Mouse (Mus musculus) neural tube, embryonic 11.5 days (tissue): ENCODE data around the gene Abcg1. TPM values are rescaled to one million over a fixed set of nuclear protein-coding genes. Genes with fewer than 3 reads are reported as not detected.

Source experiments
- ATAC-seq: fragments of 200-750 bp; cut with Nextera tagmentation; 2 replicates; pipeline ENCODE4 v1.8.0; 2017; ENCODE audit warnings: moderate number of reproducible peaks, mild to moderate bottlenecking, moderate TSS enrichment, moderate library complexity; ENCODE audit not compliant: insufficient read depth, low FRiP score, low TSS enrichment
- DNase-seq: peaks from one replicate; pipeline ENCODE4 v3.0.0-alpha.2; 2015; ENCODE audit warnings: low spot score
- H3K27ac ChIP-seq: fragments of 300-500 bp; sonication (generic); 2 replicates; pipeline ENCODE4 v1.5.1; 2014; ENCODE audit warnings: low read depth, mild to moderate bottlenecking, low read length
- H3K27me3 ChIP-seq: fragments of 300-500 bp; sonication (generic); 2 replicates; pipeline ENCODE4 v1.6.1; 2014; ENCODE audit warnings: mild to moderate bottlenecking, low read length, mixed read lengths; ENCODE audit not compliant: control insufficient read depth, insufficient read depth
- H3K36me3 ChIP-seq: fragments of 300-500 bp; sonication (generic); 2 replicates; pipeline ENCODE4 v1.6.1; 2014; ENCODE audit warnings: mild to moderate bottlenecking, low read length, moderate library complexity, mixed read lengths; ENCODE audit not compliant: control insufficient read depth, insufficient read depth
- H3K4me1 ChIP-seq: fragments of 300-500 bp; sonication (generic); 2 replicates; pipeline ENCODE4 v1.6.1; 2014; ENCODE audit warnings: low read length, mixed read lengths; ENCODE audit not compliant: control insufficient read depth, insufficient read depth
- H3K4me2 ChIP-seq: fragments of 300-500 bp; sonication (generic); 2 replicates; pipeline ENCODE4 v1.6.1; 2014; ENCODE audit warnings: low read depth, mild to moderate bottlenecking, moderate library complexity
- H3K4me3 ChIP-seq: fragments of 300-500 bp; sonication (generic); 2 replicates; pipeline ENCODE4 v1.5.1; 2014; ENCODE audit warnings: low read depth, low read length
- H3K9ac ChIP-seq: fragments of 300-500 bp; sonication (generic); 2 replicates; pipeline ENCODE4 v1.6.1; 2014; ENCODE audit warnings: mild to moderate bottlenecking, low read length
- H3K9me3 ChIP-seq: fragments of 300-500 bp; sonication (generic); 2 replicates; pipeline ENCODE4 v1.6.1; 2016; ENCODE audit warnings: low read length; ENCODE audit not compliant: control insufficient read depth
- WGBS: fragments of 180-500 bp; shearing (Covaris S2); extraction: QIAGEN DNeasy Blood & Tissue Kit; methylation state at CpG from one replicate; pipeline ENCODE4 v1.1.7; 2014; 5-methylcytosine and 5-hydroxymethylcytosine counted together
- polyA plus RNA-seq: library from polyadenylated mRNA; unstranded; fragments of >200 nt; fragmentation: Nextera tagmentation; extraction: Ambion mirVana; gene quantifications from 2 replicates; pipeline ENCODE4 v1.2.1, GENCODE M21; 2014

Gene Abcg1
- polyA plus RNA-seq, 1 experiment from 2014 or later: 9.7 TPM

DNA sequence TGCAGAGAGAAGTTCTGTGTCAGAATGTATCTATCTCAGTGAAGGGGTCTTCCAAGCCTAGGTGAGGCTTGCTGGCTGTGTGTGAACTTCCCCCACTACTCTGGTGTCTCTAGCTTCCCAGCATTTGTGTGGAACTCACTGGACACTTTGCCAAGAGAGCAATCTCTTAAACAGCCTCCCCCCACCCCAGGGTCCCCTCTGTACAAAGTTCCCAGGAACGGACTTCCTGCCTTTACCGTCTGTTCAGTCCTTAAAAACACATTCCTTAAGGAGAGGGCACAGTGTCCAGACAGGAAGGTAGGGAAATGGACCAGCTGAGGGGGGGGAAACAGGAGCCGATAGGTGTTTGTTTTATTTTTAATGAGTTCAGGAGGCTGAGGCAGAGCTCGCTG lies 2.7 kb downstream of the Abcg1 start:
- Histone ChIP-seq H3K4me3 (no peak overlapping the region), H3K4me1 (peaks cover 10% of the 10 kb centered on the region; the same call in 1 of the 2 replicates), H3K4me2 (no peak overlapping the region), H3K9ac (no peak overlapping the region), H3K9me3 (no peaks in the 10 kb centered on the region), H3K27ac (no peak overlapping the region), H3K27me3 (peaks cover 21% of the 10 kb centered on the region), H3K36me3 (no peaks in the 10 kb centered on the region)
- ATAC-seq (no peak), DNase-seq (no peak)
- WGBS: 67% methylated on average over 4 of the region's 4 CpGs

DNA sequence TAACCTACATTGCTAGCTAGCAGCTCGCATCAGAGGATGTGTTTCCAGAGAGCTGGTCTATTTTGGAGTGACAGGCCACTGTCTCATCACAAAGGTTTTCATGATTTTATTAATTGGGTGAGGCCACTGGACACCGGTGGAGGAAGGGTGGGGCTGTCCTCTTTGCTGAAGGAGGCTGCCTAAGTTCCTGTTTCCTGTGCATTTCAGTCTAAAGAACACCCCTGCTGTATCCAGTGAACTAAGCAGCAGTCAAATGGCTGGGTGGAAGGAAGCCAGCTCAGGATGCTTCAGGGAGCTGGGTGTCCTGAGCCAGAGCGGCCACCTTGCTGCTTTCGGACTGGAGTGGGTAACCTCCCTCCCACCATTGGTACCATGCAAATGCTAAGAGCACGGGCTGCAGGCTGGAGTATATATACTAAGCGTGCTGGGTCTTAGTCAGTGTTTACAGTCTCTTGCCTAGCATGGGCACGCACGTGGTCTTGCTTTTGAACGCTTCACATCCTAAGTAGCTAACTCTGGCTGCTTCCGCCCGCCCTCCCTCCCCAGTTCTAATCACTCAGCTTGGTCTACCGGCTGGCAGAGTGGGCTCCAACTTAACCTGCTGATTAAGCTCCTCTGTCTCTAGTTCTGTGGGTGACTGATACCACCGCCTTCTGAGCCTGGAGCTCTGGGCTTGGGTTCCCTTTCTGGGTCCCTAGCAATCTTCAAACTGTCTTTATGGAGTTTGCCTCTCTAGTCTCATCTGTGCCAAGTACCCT lies 3.3 kb downstream of the Abcg1 start:
- Histone ChIP-seq H3K9ac (no peak overlapping the region), H3K27me3 (peaks cover 21% of the 10 kb centered on the region), H3K9me3 (no peaks in the 10 kb centered on the region), H3K4me2 (no peak overlapping the region), H3K27ac (no peak overlapping the region), H3K4me1 (peaks cover 10% of the 10 kb centered on the region; the same call in 1 of the 2 replicates), H3K4me3 (no peak overlapping the region), H3K36me3 (no peaks in the 10 kb centered on the region)
- ATAC-seq: no peak
- DNase-seq: no peak
- WGBS: 68% methylated on average over 13 of the region's 13 CpGs

DNA sequence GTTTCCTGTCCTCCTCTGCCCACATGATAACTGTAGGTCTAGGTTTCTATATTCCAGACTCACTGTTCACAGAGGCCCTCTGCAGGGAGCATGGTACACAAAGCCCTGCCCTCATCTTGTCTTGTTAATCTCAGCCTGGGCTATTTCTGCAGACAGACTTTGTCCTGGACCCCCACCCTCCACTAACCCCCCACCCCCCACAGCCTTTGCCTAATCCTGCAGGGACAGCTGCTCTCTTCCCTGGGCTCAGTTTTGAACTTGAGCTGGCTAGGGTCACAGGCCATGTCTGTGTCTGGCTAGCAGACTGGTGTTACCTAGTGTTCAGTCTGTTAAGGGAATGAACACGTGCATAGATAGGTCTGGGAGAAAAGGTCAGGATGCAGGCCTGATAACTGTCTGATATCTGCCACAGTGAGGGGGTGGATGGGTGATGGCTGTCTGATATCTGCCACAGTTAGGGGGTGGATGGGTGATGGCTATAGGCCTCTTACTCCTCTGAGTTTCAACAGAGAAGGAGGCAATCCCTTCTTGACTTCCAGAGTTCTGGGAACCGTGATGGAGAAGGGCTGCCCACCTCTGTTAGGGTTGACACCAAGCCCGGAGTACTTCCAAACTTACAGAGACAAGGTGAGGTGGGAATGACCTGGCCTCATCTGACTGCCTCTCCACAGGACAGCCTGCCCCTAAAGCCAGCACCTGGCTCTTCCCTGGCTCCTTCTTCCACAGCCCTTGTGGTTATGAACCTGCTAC lies 4.0 kb downstream of the Abcg1 start:
- Histone ChIP-seq H3K4me2 (no peak overlapping the region), H3K4me3 (no peak overlapping the region), H3K27ac (no peak overlapping the region), H3K27me3 (peaks cover 21% of the 10 kb centered on the region), H3K36me3 (no peaks in the 10 kb centered on the region), H3K9me3 (no peaks in the 10 kb centered on the region), H3K4me1 (peaks cover 10% of the 10 kb centered on the region; the same call in 1 of the 2 replicates), H3K9ac (no peak overlapping the region)
- ATAC-seq (no peak), DNase-seq (no peak)
- WGBS: 76% methylated on average over 3 of the region's 3 CpGs

DNA sequence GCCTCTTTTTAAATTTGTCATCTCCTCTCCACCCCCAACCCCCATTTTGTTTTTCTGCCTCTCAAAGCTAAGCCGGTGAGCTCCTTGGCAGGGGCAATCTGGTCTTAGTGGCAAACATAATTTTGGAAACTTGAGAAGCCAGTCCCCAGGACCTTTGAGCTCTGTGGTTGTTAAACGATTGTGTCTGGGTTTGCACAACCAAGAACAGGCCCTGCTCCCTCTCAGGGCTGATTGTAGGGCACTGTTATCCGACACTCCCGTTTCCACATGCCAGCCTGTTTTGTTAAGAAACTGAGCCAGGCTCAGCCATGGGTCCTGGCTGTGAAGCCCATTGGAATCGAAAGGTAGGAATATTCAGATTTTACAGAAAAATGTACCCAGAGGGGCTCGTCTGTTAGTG lies 8.6 kb downstream of the Abcg1 start:
- no peak overlapping the region for H3K9ac ChIP-seq
- H3K36me3 ChIP-seq: no peaks in the 10 kb centered on the region
- DNase-seq (no peak), ATAC-seq (no peak)
- no peak overlapping the region for H3K27ac ChIP-seq
- no peak overlapping the region for H3K4me2 ChIP-seq
- 0 out of 2 replicates have a peak, but pooled peaks cover 3% of the 10 kb centered on the region for H3K4me1 ChIP-seq
- H3K27me3 ChIP-seq: no peaks in the 10 kb centered on the region
- 64% methylated on average over 6 of the region's 6 CpGs for WGBS
- no peaks in the 10 kb centered on the region for H3K9me3 ChIP-seq
- H3K4me3 ChIP-seq: no peak overlapping the region

DNA sequence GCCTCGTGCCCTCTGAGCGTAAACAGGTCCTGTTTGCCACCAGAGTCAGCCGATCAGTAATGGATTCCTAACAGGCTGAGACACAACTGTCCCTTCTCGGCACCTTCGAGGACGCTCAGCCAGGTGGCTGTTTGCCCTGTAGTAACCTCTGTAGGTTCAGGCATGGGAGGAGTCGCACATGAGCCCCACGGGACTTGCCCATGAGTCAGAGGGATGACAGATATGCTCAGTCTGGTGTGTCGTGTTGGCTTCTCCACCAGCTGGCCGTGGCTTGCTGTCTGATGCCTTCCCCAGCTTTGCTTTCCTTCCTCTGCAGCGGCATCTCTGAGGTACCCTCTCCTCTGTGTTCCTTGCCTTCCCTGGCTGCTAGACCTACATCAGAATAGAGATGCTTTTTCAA lies 9.6 kb downstream of the Abcg1 start:
- Histone ChIP-seq H3K4me2 (no peak overlapping the region), H3K27ac (no peak overlapping the region), H3K4me3 (no peak overlapping the region), H3K36me3 (no peaks in the 10 kb centered on the region), H3K9ac (no peak overlapping the region), H3K27me3 (no peaks in the 10 kb centered on the region), H3K4me1 (peaks cover 7% of the 10 kb centered on the region; the same call in 1 of the 2 replicates), H3K9me3 (no peaks in the 10 kb centered on the region)
- ATAC-seq (no peak), DNase-seq (no peak)
- WGBS: 68% methylated on average over 11 of the region's 11 CpGs

DNA sequence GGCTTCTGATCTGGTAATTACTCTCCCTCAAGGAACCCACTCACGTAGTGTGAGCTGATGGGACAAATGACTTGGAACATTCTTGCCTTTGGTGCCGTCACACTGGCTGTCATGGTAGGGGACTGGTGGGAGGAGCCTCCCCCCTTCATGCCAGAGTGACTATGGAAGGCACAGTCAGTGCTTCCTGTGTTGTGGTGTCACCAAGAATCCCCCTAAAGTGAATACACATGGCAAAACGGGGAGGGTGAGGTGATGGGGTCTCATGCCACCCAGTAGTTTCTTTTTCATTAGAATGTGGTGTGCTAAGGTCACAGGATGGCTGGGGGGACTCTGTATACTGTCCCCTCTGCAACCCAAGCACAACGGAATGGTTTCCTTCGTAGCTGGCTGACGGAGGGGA lies 11.6 kb downstream of the Abcg1 start:
- DNase-seq (no peak), ATAC-seq (no peak)
- 75% methylated on average over 6 of the region's 6 CpGs for WGBS
- Histone ChIP-seq H3K4me3 (no peak overlapping the region), H3K27me3 (no peaks in the 10 kb centered on the region), H3K9ac (no peak overlapping the region), H3K36me3 (no peaks in the 10 kb centered on the region), H3K27ac (no peak overlapping the region), H3K9me3 (no peaks in the 10 kb centered on the region), H3K4me2 (no peak overlapping the region), H3K4me1 (peaks cover 25% of the 10 kb centered on the region)

DNA sequence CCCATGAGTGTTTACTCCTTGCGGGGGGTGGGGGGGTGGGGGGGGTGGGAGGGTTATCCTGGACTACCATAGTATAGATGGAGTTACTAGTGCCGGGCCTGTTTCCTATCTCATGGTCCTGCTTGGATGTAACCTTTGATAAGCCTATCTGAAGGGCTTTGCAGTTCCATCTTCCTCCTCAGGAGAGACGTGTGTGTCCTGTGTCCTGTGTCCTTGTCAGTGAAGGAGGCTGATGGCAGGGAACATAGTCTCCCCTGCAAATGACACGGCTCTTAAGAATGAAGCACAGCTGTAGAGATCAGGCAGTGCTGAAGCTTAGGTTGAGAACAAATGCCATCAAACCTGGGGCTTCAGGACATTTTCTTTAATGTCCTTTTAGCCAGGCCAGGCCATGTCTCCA lies 12.4 kb downstream of the Abcg1 start:
- H3K4me1 ChIP-seq: peaks cover 27% of the 10 kb centered on the region
- no peak overlapping the region for H3K9ac ChIP-seq
- H3K4me3 ChIP-seq: no peak overlapping the region
- H3K27me3 ChIP-seq: no peaks in the 10 kb centered on the region
- H3K36me3 ChIP-seq: no peaks in the 10 kb centered on the region
- no peak for ATAC-seq
- 79% methylated on average over 4 of the region's 4 CpGs for WGBS
- no peak overlapping the region for H3K4me2 ChIP-seq
- DNase-seq: no peak
- no peaks in the 10 kb centered on the region for H3K9me3 ChIP-seq
- no peak overlapping the region for H3K27ac ChIP-seq

DNA sequence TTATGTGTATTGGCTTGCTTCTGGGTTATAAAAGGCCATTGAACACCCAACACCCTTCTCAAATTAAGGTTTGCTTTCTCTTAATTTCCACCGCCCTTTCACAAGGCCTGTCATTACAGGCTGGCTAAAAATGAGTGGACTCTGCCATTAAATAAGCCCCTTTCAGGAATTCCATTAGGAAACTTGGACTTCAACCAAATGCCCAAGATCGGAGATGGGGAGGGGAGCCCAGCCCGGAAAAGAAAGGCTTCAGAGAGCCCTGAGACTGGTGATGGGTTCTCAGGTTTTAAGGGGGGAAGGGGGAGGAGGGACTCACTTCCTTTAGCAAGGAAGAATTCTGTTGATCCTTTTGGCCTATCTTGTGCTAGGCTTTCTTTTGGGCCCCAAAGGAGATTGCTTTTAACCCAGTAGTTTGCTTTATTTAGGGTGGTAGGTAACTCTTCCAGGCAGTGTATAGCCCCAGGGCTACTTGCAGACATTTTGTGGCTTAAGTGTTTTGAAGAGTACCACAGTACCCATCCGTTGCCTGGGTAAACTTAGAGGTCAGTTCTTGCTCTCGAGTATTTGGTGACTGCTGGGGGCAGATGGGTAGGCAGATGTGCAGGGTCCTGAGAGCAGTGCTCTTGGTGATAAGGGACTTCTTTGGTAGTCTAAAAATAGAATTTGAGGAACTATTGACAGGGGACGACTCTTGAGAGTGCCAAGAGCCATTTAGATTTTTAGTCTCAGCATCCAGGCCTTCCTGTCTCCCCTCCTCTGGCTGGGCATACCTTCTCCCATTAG lies 13.1 kb downstream of the Abcg1 start:
- Histone ChIP-seq H3K9me3 (no peaks in the 10 kb centered on the region), H3K4me1 (peaks cover 27% of the 10 kb centered on the region), H3K9ac (no peak overlapping the region), H3K27ac (no peak overlapping the region), H3K4me3 (no peak overlapping the region), H3K27me3 (no peaks in the 10 kb centered on the region), H3K36me3 (no peaks in the 10 kb centered on the region), H3K4me2 (no peak overlapping the region)
- DNase-seq (no peak), ATAC-seq (no peak)
- WGBS: 59% methylated on average over 6 of the region's 6 CpGs
